Mouse (Mus musculus) intestine, embryonic 15.5 days (tissue): Measurements from ENCODE around the gene Lrriq4. TPM values are rescaled to one million over a fixed set of nuclear protein-coding genes. Genes with fewer than 3 reads are reported as not detected.

Experiments
- ATAC-seq: fragments of 200-750 bp; cut with Nextera tagmentation; 2 replicates; pipeline ENCODE4 v1.8.0; 2017; ENCODE audit warnings: moderate TSS enrichment, moderate library complexity
- H3K27ac ChIP-seq: fragments of 300-500 bp; sonication (generic); 2 replicates; pipeline ENCODE4 v1.5.1; 2015; ENCODE audit warnings: mild to moderate bottlenecking, inconsistent platforms
- H3K27me3 ChIP-seq: fragments of 300-500 bp; sonication (generic); replicated peaks from 2 replicates; pipeline ENCODE4 v1.6.1; 2015; ENCODE audit warnings: inconsistent platforms
- H3K36me3 ChIP-seq: fragments of 300-500 bp; sonication (generic); 2 replicates; pipeline ENCODE4 v1.6.1; 2015; ENCODE audit warnings: inconsistent platforms
- H3K4me1 ChIP-seq: fragments of 300-500 bp; sonication (generic); replicated peaks from 2 replicates; pipeline ENCODE4 v1.6.1; 2015; ENCODE audit warnings: inconsistent platforms
- H3K4me2 ChIP-seq: fragments of 300-500 bp; sonication (generic); replicated peaks from 2 replicates; pipeline ENCODE4 v1.6.1; 2015; ENCODE audit warnings: mild to moderate bottlenecking, inconsistent platforms
- H3K4me3 ChIP-seq: fragments of 300-500 bp; sonication (generic); replicated peaks from 2 replicates; pipeline ENCODE4 v1.5.1; 2015; ENCODE audit warnings: inconsistent platforms
- H3K9ac ChIP-seq: fragments of 300-500 bp; sonication (generic); 2 replicates; pipeline ENCODE4 v1.6.1; 2015; ENCODE audit warnings: inconsistent platforms
- H3K9me3 ChIP-seq: fragments of 300-500 bp; sonication (generic); 2 replicates; pipeline ENCODE4 v1.6.1; 2016; ENCODE audit warnings: inconsistent platforms
- WGBS: fragments of 180-500 bp; shearing (Covaris S2); methylation state at CpG from one replicate; pipeline ENCODE4 v1.1.7; 2015; 5-methylcytosine and 5-hydroxymethylcytosine counted together
- polyA plus RNA-seq: library from polyadenylated mRNA; unstranded; fragments of >200 nt; fragmentation: Nextera tagmentation; extraction: Ambion mirVana; gene quantifications from 2 replicates; pipeline ENCODE4 v1.2.1, GENCODE M21; 2015

The Lrriq4 gene
- polyA plus RNA-seq, 1 experiment from 2014 or later: not detected

GRCm38 (mm10) chr3:30610930-30611329 lies 33.4 kb upstream of the Lrriq4 start:
- H3K27ac ChIP-seq: no peak overlapping the region
- no peaks in the 10 kb centered on the region for H3K9me3 ChIP-seq
- ATAC-seq: no peak
- peaks cover 38% of the 10 kb centered on the region for H3K36me3 ChIP-seq
- H3K4me2 ChIP-seq: no peak overlapping the region
- H3K27me3 ChIP-seq: no peaks in the 10 kb centered on the region
- no peak overlapping the region for H3K9ac ChIP-seq
- H3K4me1 ChIP-seq: no peaks in the 10 kb centered on the region
- no peak overlapping the region for H3K4me3 ChIP-seq
- WGBS: 90% methylated on average over 4 of the region's 4 CpGs

GRCm38 (mm10) chr3:30620132-30620531 lies 24.2 kb upstream of the Lrriq4 start:
- Histone ChIP-seq H3K9ac (no peak overlapping the region), H3K27ac (no peak overlapping the region), H3K27me3 (no peaks in the 10 kb centered on the region), H3K4me2 (no peak overlapping the region), H3K36me3 (peaks cover 13% of the 10 kb centered on the region), H3K4me1 (no peaks in the 10 kb centered on the region), H3K9me3 (no peaks in the 10 kb centered on the region), H3K4me3 (no peak overlapping the region)
- no peak for ATAC-seq
- 80% methylated on average over 8 of the region's 8 CpGs for WGBS

GRCm38 (mm10) chr3:30633681-30634080 lies 10.6 kb upstream of the Lrriq4 start:
- no peak for ATAC-seq
- Histone ChIP-seq H3K4me1 (no peaks in the 10 kb centered on the region), H3K4me2 (no peak overlapping the region), H3K4me3 (no peak overlapping the region), H3K27me3 (no peaks in the 10 kb centered on the region), H3K9ac (no peak overlapping the region), H3K27ac (no peak overlapping the region), H3K36me3 (no peaks in the 10 kb centered on the region), H3K9me3 (no peaks in the 10 kb centered on the region)
- WGBS: 62% methylated on average over 3 of the region's 3 CpGs

- no peak overlapping the region for H3K4me3 ChIP-seq
- H3K4me2 ChIP-seq: no peak overlapping the region
- H3K9me3 ChIP-seq: no peaks in the 10 kb centered on the region
- no peak overlapping the region for H3K27ac ChIP-seq
- no peak for ATAC-seq
- WGBS: 78% methylated on average over 4 of the region's 4 CpGs
- H3K4me1 ChIP-seq: no peaks in the 10 kb centered on the region
- no peak overlapping the region for H3K9ac ChIP-seq
- H3K27me3 ChIP-seq: no peaks in the 10 kb centered on the region
- H3K36me3 ChIP-seq: no peaks in the 10 kb centered on the region
These were observed 8.7 kb upstream of the Lrriq4 start for GRCm38 (mm10) chr3:30635629-30636028.

GRCm38 (mm10) chr3:30646761-30647160 lies 2.5 kb downstream of the Lrriq4 start:
- Histone ChIP-seq H3K4me1 (peaks cover 16% of the 10 kb centered on the region; the same call in 1 of the 2 replicates), H3K9ac (no peak overlapping the region), H3K36me3 (no peaks in the 10 kb centered on the region), H3K4me3 (no peak overlapping the region), H3K27ac (no peak overlapping the region), H3K9me3 (no peaks in the 10 kb centered on the region), H3K4me2 (no peak overlapping the region), H3K27me3 (peaks cover 8% of the 10 kb centered on the region; the same call in 1 of the 2 replicates)
- ATAC-seq: no peak
- WGBS: 53% methylated on average over 8 of the region's 8 CpGs

GRCm38 (mm10) chr3:30647440-30648090 lies 3.3 kb downstream of the Lrriq4 start, which contains the start of gene Lrrc34:
Gene Lrrc34 (minus strand): TSS chr3:30647869.
- H3K27me3 ChIP-seq: peaks cover 8% of the 10 kb centered on the region; the same call in 1 of the 2 replicates
- H3K36me3 ChIP-seq: no peaks in the 10 kb centered on the region
- peak within 1 kb of the TSS; percentile 83 for H3K4me2 ChIP-seq
- H3K4me1 ChIP-seq: peaks cover 16% of the 10 kb centered on the region; the same call in 1 of the 2 replicates
- peak within 1 kb of the TSS; percentile 35 for H3K4me3 ChIP-seq
- peak within 1 kb of the TSS; percentile 49 for H3K9ac ChIP-seq
- peak; percentile 89 for ATAC-seq
- H3K27ac ChIP-seq: no peak within 1 kb of the TSS
- 2% methylated on average over 25 of the region's 25 CpGs for WGBS
- no peaks in the 10 kb centered on the region for H3K9me3 ChIP-seq

- no peak for ATAC-seq
These were observed 4.2 kb downstream of the Lrriq4 start for GRCm38 (mm10) chr3:30648466-30648865.

GRCm38 (mm10) chr3:30650062-30650841 lies 5.9 kb downstream of the Lrriq4 start:
- Histone ChIP-seq H3K4me2 (peak overlapping the region; percentile 84), H3K36me3 (no peaks in the 10 kb centered on the region), H3K9me3 (no peaks in the 10 kb centered on the region), H3K4me1 (peaks cover 16% of the 10 kb centered on the region; the same call in 1 of the 2 replicates), H3K9ac (peak overlapping the region; percentile 32; the same call in 1 of the 2 replicates), H3K27ac (no peak overlapping the region), H3K4me3 (peak overlapping the region; percentile 39), H3K27me3 (peaks cover 8% of the 10 kb centered on the region; the same call in 1 of the 2 replicates)
- WGBS: under 1% methylated on average over 41 of the region's 41 CpGs
- peak; percentile 85 for ATAC-seq

More at GRCm38 (mm10) chr3:30648466-30648865, 4.2 kb downstream of the Lrriq4 start:
- Histone ChIP-seq H3K9ac (no peak overlapping the region), H3K4me1 (peaks cover 16% of the 10 kb centered on the region; the same call in 1 of the 2 replicates), H3K27me3 (peaks cover 8% of the 10 kb centered on the region; the same call in 1 of the 2 replicates), H3K4me2 (no peak overlapping the region), H3K4me3 (no peak overlapping the region), H3K27ac (no peak overlapping the region), H3K36me3 (no peaks in the 10 kb centered on the region), H3K9me3 (no peaks in the 10 kb centered on the region)
- WGBS: 93% methylated on average over 2 of the region's 2 CpGs

- H3K36me3 ChIP-seq: no peaks in the 10 kb centered on the region
- no peaks in the 10 kb centered on the region; the same call in 1 of the 2 replicates for H3K27me3 ChIP-seq
- ATAC-seq: no peak
- H3K9ac ChIP-seq: no peak overlapping the region
- no peak overlapping the region for H3K4me2 ChIP-seq
- no peak overlapping the region for H3K4me3 ChIP-seq
- 82% methylated on average over 5 of the region's 5 CpGs for WGBS
- no peaks in the 10 kb centered on the region for H3K4me1 ChIP-seq
- no peak overlapping the region for H3K27ac ChIP-seq
- H3K9me3 ChIP-seq: no peaks in the 10 kb centered on the region
These were observed 11.6 kb downstream of the Lrriq4 start for GRCm38 (mm10) chr3:30655937-30656336.

GRCm38 (mm10) chr3:30658486-30658885 lies 14.2 kb downstream of the Lrriq4 start:
- H3K27ac ChIP-seq: no peak overlapping the region
- H3K9ac ChIP-seq: no peak overlapping the region
- H3K4me3 ChIP-seq: no peak overlapping the region
- 78% methylated on average over 9 of the region's 9 CpGs for whole genome bisulfite sequencing
- H3K9me3 ChIP-seq: no peaks in the 10 kb centered on the region
- ATAC-seq: no peak
- H3K36me3 ChIP-seq: no peaks in the 10 kb centered on the region
- H3K4me2 ChIP-seq: no peak overlapping the region
- H3K4me1 ChIP-seq: no peaks in the 10 kb centered on the region
- H3K27me3 ChIP-seq: no peaks in the 10 kb centered on the region

GRCm38 (mm10) chr3:30683190-30683589 lies 38.9 kb downstream of the Lrriq4 start:
- no peaks in the 10 kb centered on the region for H3K4me1 ChIP-seq
- no peaks in the 10 kb centered on the region for H3K9me3 ChIP-seq
- no peak overlapping the region for H3K4me3 ChIP-seq
- H3K9ac ChIP-seq: no peak overlapping the region
- 60% methylated on average over 6 of the region's 6 CpGs for WGBS
- no peak overlapping the region for H3K4me2 ChIP-seq
- ATAC-seq: no peak
- H3K27me3 ChIP-seq: no peaks in the 10 kb centered on the region
- no peak overlapping the region for H3K27ac ChIP-seq
- no peaks in the 10 kb centered on the region for H3K36me3 ChIP-seq

GRCm38 (mm10) chr3:30687216-30687615 lies 42.9 kb downstream of the Lrriq4 start:
- Histone ChIP-seq H3K4me1 (no peaks in the 10 kb centered on the region), H3K9me3 (no peaks in the 10 kb centered on the region), H3K27ac (no peak overlapping the region), H3K4me3 (no peak overlapping the region), H3K9ac (no peak overlapping the region), H3K4me2 (no peak overlapping the region), H3K27me3 (no peaks in the 10 kb centered on the region), H3K36me3 (no peaks in the 10 kb centered on the region)
- no peak for ATAC-seq
- WGBS: 75% methylated on average over 3 of the region's 3 CpGs
